Mouse (Mus musculus): ENCODE measurements around the gene Adpgk. TPM values are rescaled to one million over a fixed set of nuclear protein-coding genes. Genes with fewer than 3 reads are reported as not detected.

Adpgk gene
- polyA plus RNA-seq, 1 experiment: 13.8 TPM

DNA sequence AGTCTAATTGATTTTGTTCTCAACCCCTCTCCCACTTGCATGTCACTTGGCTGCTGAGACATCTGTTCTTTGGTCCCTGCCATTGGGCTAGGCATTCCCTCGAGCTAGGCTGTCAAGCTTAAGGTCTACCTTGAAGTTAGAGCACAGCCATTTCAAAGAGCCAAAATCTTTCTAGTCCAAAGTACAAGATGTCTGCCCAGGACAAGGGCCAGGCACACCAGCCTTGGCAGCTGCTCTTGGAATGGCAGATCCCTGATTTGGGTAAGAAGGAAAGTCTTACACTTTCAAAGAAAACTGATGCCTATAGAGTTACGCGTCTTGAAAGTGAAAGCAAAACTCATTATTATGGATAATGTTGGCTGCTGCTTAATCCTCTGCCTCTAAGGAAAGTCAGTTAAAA, 24.8 kb downstream of the Adpgk start:
- no peak for DNase-seq
- WGBS: 87% methylated on average over 3 of the region's 3 CpGs
- Histone ChIP-seq H3K4me1 (ENCODE audit: control insufficient read depth, insufficient read depth, low read length) (no peaks in the 10 kb centered on the region), H3K4me3 (replicated peaks; ENCODE audit: extremely low read depth, low read depth, low read length) (no peak overlapping the region)
- no peak for TF ChIP-seq CTCF (IDR thresholded peaks at IDR 0.05; ENCODE audit: insufficient read depth, low read length)
- TF ChIP-seq POLR2A (IDR thresholded peaks at IDR 0.05; ENCODE audit: borderline replicate concordance, extremely low read depth, low read depth, low read length): no peak

DNA sequence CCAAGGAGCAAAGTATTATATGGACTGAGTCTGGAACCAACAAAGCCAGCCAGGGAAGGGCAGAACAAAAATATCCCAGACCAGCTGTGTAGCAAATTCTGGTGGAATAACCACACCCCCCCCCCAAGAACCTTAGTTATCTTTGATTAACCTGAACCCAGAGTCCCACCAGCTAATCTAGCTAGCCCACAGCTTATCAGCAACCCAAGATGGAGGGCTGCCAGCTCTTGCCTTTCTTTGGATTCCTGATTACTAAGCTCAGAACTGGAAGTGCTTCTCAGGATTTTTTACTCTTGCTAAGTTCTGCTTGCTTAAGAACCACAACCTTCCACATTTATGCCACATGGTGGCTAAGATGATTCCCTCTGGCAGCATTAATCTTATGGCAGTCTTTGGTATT, 33.0 kb downstream of the Adpgk start:
- DNase-seq: no peak

DNA sequence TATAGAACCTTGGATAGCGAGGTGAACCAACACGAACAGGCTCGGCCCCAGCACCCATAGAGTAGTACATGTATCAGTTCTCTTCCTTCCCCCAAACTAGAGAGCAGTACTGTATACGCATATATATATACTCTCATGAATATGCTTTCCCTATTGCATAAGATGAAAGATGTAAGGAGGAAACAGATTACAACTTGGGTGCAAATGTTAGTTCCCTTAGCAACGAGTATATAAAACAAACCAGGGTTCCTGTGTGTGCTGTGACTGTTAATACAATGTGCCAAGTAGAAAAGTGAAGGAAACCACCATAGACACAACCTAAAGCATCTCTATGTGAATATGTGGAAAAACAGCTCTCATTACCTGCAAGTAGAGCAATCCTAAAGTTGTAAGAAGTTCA, 38.7 kb downstream of the Adpgk start:
- no peak for DNase-seq
- WGBS: 82% methylated on average over 5 of the region's 5 CpGs
- Histone ChIP-seq H3K4me1 (ENCODE audit: control insufficient read depth, insufficient read depth, low read length) (no peaks in the 10 kb centered on the region), H3K4me3 (replicated peaks; ENCODE audit: extremely low read depth, low read depth, low read length) (no peak overlapping the region)
- TF ChIP-seq POLR2A (IDR thresholded peaks at IDR 0.05; ENCODE audit: borderline replicate concordance, extremely low read depth, low read depth, low read length): no peak
- TF ChIP-seq CTCF (IDR thresholded peaks at IDR 0.05; ENCODE audit: insufficient read depth, low read length): no peak

More for the DNA sequence above, 33.0 kb downstream of the Adpgk start:
- TF ChIP-seq CTCF (IDR thresholded peaks at IDR 0.05; ENCODE audit: insufficient read depth, low read length) (no peak), POLR2A (IDR thresholded peaks at IDR 0.05; ENCODE audit: borderline replicate concordance, extremely low read depth, low read depth, low read length) (no peak)
- H3K4me3 ChIP-seq (replicated peaks; ENCODE audit: extremely low read depth, low read depth, low read length): no peak overlapping the region
- H3K4me1 ChIP-seq (ENCODE audit: control insufficient read depth, insufficient read depth, low read length): no peaks in the 10 kb centered on the region

GRCm38 (mm10) chr9:59336539-59336938, 45.2 kb downstream of the Adpgk start:
- TF ChIP-seq POLR2A (IDR thresholded peaks at IDR 0.05; ENCODE audit: borderline replicate concordance, extremely low read depth, low read depth, low read length) (no peak), CTCF (IDR thresholded peaks at IDR 0.05; ENCODE audit: insufficient read depth, low read length) (no peak)
- 92% methylated on average over 3 of the region's 3 CpGs for WGBS
- DNase-seq: no peak
- Histone ChIP-seq H3K4me3 (replicated peaks; ENCODE audit: extremely low read depth, low read depth, low read length) (no peak overlapping the region), H3K4me1 (ENCODE audit: control insufficient read depth, insufficient read depth, low read length) (no peaks in the 10 kb centered on the region)

- Histone ChIP-seq H3K4me1 (ENCODE audit: control insufficient read depth, insufficient read depth, low read length) (no peaks in the 10 kb centered on the region), H3K4me3 (replicated peaks; ENCODE audit: extremely low read depth, low read depth, low read length) (no peak overlapping the region)
- WGBS: 89% methylated on average over 5 of the region's 5 CpGs
- no peak for DNase-seq
- no peak for TF ChIP-seq CTCF (IDR thresholded peaks at IDR 0.05; ENCODE audit: insufficient read depth, low read length)
- no peak for TF ChIP-seq POLR2A (IDR thresholded peaks at IDR 0.05; ENCODE audit: borderline replicate concordance, extremely low read depth, low read depth, low read length)
These were observed 46.5 kb downstream of the Adpgk start for GRCm38 (mm10) chr9:59337889-59338288.

DNA sequence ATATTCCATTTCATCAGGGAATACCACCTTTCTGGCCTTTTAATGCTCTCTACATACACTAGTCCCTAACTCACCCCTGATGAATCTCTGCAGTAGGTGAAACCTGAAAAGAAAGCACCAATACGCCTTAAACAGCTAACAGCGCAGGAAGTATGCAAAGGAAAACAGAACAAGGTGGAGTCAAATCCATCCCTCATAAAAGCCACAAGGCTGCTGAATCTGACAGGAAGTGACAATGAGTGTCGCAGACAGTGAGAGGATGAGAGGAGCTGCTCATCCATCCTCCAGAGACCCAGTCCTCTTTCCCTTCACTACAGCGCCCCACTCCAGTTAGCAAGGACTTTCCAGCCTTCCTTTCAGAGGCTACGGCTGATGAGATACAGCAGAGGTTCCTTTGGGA, 47.1 kb downstream of the Adpgk start:
- DNase-seq: no peak
- WGBS: 77% methylated on average over 5 of the region's 5 CpGs

DNA sequence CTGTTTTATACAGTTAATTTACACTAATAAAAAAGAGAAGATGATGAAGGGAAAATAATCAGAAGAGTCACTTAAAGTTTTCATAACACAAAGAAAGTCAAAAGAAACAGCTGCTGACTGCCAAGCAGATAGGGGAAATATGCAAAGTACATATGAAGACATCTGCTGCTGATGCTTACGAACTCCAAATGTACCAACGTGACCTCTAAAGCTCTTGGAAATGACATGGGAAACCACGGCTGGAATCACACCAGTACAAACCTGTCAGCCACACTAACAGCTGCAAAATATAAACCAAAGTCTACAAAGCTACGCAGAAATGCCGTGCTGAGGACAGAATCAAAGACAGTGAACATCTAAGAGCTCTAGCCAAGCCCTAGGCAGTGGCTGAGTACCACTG, 47.7 kb downstream of the Adpgk start:
- DNase-seq: no peak
- H3K4me3 ChIP-seq (replicated peaks; ENCODE audit: extremely low read depth, low read depth, low read length): no peak overlapping the region
- TF ChIP-seq CTCF (IDR thresholded peaks at IDR 0.05; ENCODE audit: insufficient read depth, low read length): no peak
- TF ChIP-seq POLR2A (IDR thresholded peaks at IDR 0.05; ENCODE audit: borderline replicate concordance, extremely low read depth, low read depth, low read length): no peak
- 76% methylated on average over 5 of the region's 5 CpGs for WGBS
- no peaks in the 10 kb centered on the region for H3K4me1 ChIP-seq (ENCODE audit: control insufficient read depth, insufficient read depth, low read length)

More for the DNA sequence above, 47.1 kb downstream of the Adpgk start:
- Histone ChIP-seq H3K4me1 (ENCODE audit: control insufficient read depth, insufficient read depth, low read length) (no peaks in the 10 kb centered on the region), H3K4me3 (replicated peaks; ENCODE audit: extremely low read depth, low read depth, low read length) (no peak overlapping the region)
- TF ChIP-seq POLR2A (IDR thresholded peaks at IDR 0.05; ENCODE audit: borderline replicate concordance, extremely low read depth, low read depth, low read length): no peak

DNA sequence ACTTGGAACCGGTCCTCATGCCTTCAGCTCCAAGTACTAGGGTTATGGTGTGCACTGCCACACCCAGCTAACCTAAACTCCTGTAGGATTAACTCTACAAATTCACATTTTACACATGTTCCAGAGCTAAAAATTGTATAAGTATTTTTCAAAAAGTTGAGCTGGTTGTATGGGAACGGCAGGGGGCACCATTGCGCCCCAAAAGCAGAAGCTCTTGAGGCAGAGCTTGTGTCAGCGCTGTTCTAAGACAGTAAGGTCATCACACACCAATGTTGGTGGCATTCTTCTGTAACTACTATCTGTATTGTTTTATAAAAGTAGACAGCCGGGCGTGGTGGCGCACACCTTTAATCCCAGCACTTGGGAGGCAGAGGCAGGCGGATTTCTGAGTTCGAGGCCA, 48.6 kb downstream of the Adpgk start:
- Histone ChIP-seq H3K4me1 (ENCODE audit: control insufficient read depth, insufficient read depth, low read length) (no peaks in the 10 kb centered on the region), H3K4me3 (replicated peaks; ENCODE audit: extremely low read depth, low read depth, low read length) (no peak overlapping the region)
- DNase-seq: no peak
- TF ChIP-seq CTCF (IDR thresholded peaks at IDR 0.05; ENCODE audit: insufficient read depth, low read length) (peak; percentile 46; the same call in 1 of the 2 replicates), POLR2A (IDR thresholded peaks at IDR 0.05; ENCODE audit: borderline replicate concordance, extremely low read depth, low read depth, low read length) (no peak)
- WGBS: 79% methylated on average over 9 of the region's 9 CpGs

- 78% methylated on average over 2 of the region's 2 CpGs for WGBS
- Histone ChIP-seq H3K4me3 (replicated peaks; ENCODE audit: extremely low read depth, low read depth, low read length) (no peak overlapping the region), H3K4me1 (ENCODE audit: control insufficient read depth, insufficient read depth, low read length) (no peaks in the 10 kb centered on the region)
- no peak for TF ChIP-seq CTCF (IDR thresholded peaks at IDR 0.05; ENCODE audit: insufficient read depth, low read length)
- no peak for TF ChIP-seq POLR2A (IDR thresholded peaks at IDR 0.05; ENCODE audit: borderline replicate concordance, extremely low read depth, low read depth, low read length)
- no peak for DNase-seq
These were observed 54.8 kb downstream of the Adpgk start for GRCm38 (mm10) chr9:59346176-59346575.

GRCm38 (mm10) chr9:59352586-59353252, 61.4 kb downstream of the Adpgk start:
- 14% methylated on average over 15 of the region's 15 CpGs for WGBS
- DNase-seq: no peak
- Histone ChIP-seq H3K4me1 (ENCODE audit: control insufficient read depth, insufficient read depth, low read length) (peaks cover 3% of the 10 kb centered on the region; the same call in 1 of the 2 replicates), H3K4me3 (replicated peaks; ENCODE audit: extremely low read depth, low read depth, low read length) (peak overlapping the region; percentile 63)
- TF ChIP-seq CTCF (IDR thresholded peaks at IDR 0.05; ENCODE audit: insufficient read depth, low read length) (no peak), POLR2A (IDR thresholded peaks at IDR 0.05; ENCODE audit: borderline replicate concordance, extremely low read depth, low read depth, low read length) (no peak; the same call in 1 of the 2 replicates)
